Mouse (Mus musculus): Measurements from ENCODE around the gene Rnf214. TPM values are rescaled to one million over a fixed set of nuclear protein-coding genes. Genes with fewer than 3 reads are reported as not detected.

Gene Rnf214
- total RNA-seq, 2 experiments from 2014 or later: 39.3 TPM

GRCm38 (mm10) chr9:45827663-45828290 lies 78.9 kb downstream of the Rnf214 start:
- peak in 1 of 2 experiments; percentile 48 for DNase-seq (ENCODE audit: low spot score in 2 of 2)

GRCm38 (mm10) chr9:45818406-45819011 lies 88.2 kb downstream of the Rnf214 start:
- no peak for DNase-seq (ENCODE audit: low spot score in 2 of 2)

GRCm38 (mm10) chr9:45815525-45815924 lies 91.2 kb downstream of the Rnf214 start:
- no peak for DNase-seq (ENCODE audit: low spot score in 2 of 2)

GRCm38 (mm10) chr9:45815113-45815512 lies 91.6 kb downstream of the Rnf214 start:
- no peak for DNase-seq (ENCODE audit: low spot score in 2 of 2)

Small RNA genes within 50 kb of the gene (microRNA-seq; reads per million reads assigned to microRNA genes)
- gene Mir7087: not detected

Other genes with a start within 250 kb of the Rnf214 start
- 10 to 100 TPM; 11.9 to 12.5 TPM for gene Cep164, start 78.2 kb downstream of the Rnf214 start, total RNA-seq (2021)
- gene Bace1, start 68.3 kb downstream of the Rnf214 start, total RNA-seq (2021): 10 to 100 TPM; 36.9 to 39.6 TPM
- gene Pcsk7, start 414 bp downstream of the Rnf214 start, total RNA-seq (2021): 10 to 100 TPM; 19.4 to 23.1 TPM
- 100 to 1,000 TPM in 1 of 2 experiments, 10 to 100 TPM in 1; 79.2 to 103 TPM for gene Tagln, start 29.1 kb upstream of the Rnf214 start, total RNA-seq (2021)
- 10 to 100 TPM; 61.5 to 65.5 TPM for gene Sidt2, start 48.3 kb upstream of the Rnf214 start, total RNA-seq (2021)
- gene Pafah1b2, start 105.8 kb upstream of the Rnf214 start, total RNA-seq (2021): 100 to 1,000 TPM; 104 to 110 TPM
- gene Sik3, start 105.9 kb upstream of the Rnf214 start, total RNA-seq (2021): 10 to 100 TPM; 62.9 to 70.1 TPM

Data from gastrocnemius, postnatal 4 days (tissue).